Mouse (Mus musculus) spleen, adult 2 months (tissue): ENCODE measurements around the gene Fnip2. TPM values are rescaled to one million over a fixed set of nuclear protein-coding genes. Genes with fewer than 3 reads are reported as not detected.
"Not testable (repeated sequence)": the region's sequence is repeated elsewhere in the genome, so short reads cannot be mapped to it uniquely, and the experiment has no call there.

Experiments
- DNase-seq, 2 experiments: peaks; one replicate each; pipeline versions ENCODE4 v3.0.0 to v3.0.0-alpha.2; 2012 to 2021; ENCODE audit warnings: low spot score in 2 of 2, low read depth in 1 of 2
- H3K27ac ChIP-seq: fragments of 200-500 bp; 2 replicates; pipeline ENCODE4 v1.5.1; 2012; ENCODE audit warnings: low read length, inconsistent platforms; ENCODE audit not compliant: insufficient read depth
- H3K27me3 ChIP-seq: fragments of 200-500 bp; 2 replicates; pipeline ENCODE4 v1.6.1; 2012; ENCODE audit warnings: mild to moderate bottlenecking, moderate library complexity, low read length, inconsistent platforms; ENCODE audit not compliant: control insufficient read depth, insufficient read depth
- H3K36me3 ChIP-seq: fragments of 200-500 bp; 2 replicates; pipeline ENCODE4 v1.6.1; 2012; ENCODE audit warnings: mild to moderate bottlenecking, low read length, inconsistent platforms; ENCODE audit not compliant: control insufficient read depth, insufficient read depth
- H3K4me1 ChIP-seq: fragments of 200-500 bp; 2 replicates; pipeline ENCODE4 v1.6.1; 2011; ENCODE audit warnings: inconsistent platforms; ENCODE audit not compliant: control insufficient read depth, insufficient read depth, insufficient read length
- H3K4me3 ChIP-seq: fragments of 200-500 bp; 2 replicates; pipeline ENCODE4 v1.5.1; 2011; ENCODE audit warnings: mild to moderate bottlenecking, inconsistent platforms; ENCODE audit not compliant: insufficient read depth, insufficient read length; ENCODE audit errors: extremely low read depth
- CTCF ChIP-seq: fragments of 200-500 bp; IDR thresholded peaks from 2 replicates; pipeline ENCODE4 v1.5.1; 2011; ENCODE audit warnings: mild to moderate bottlenecking, inconsistent platforms; ENCODE audit not compliant: insufficient read depth, insufficient read length, insufficient replicate concordance; ENCODE audit errors: extremely low read depth
- POLR2A ChIP-seq: fragments of 200-500 bp; IDR thresholded peaks from 2 replicates; pipeline ENCODE4 v1.6.1; 2011; ENCODE audit warnings: low read depth, low read length, inconsistent platforms
- WGBS: fragments of 180-500 bp; shearing (Covaris S2); methylation state at CpG from one replicate; pipeline ENCODE4 v1.1.7; 2018; 5-methylcytosine and 5-hydroxymethylcytosine counted together
- polyA plus RNA-seq: library from polyadenylated mRNA; depleted of rRNA; stranded (reverse); fragments of >200 nt; gene quantifications from 2 replicates; pipeline ENCODE4 v1.2.3, GENCODE M21; 2012

Fnip2 gene
- polyA plus RNA-seq, 1 experiment, result 3.1 TPM

DNA sequence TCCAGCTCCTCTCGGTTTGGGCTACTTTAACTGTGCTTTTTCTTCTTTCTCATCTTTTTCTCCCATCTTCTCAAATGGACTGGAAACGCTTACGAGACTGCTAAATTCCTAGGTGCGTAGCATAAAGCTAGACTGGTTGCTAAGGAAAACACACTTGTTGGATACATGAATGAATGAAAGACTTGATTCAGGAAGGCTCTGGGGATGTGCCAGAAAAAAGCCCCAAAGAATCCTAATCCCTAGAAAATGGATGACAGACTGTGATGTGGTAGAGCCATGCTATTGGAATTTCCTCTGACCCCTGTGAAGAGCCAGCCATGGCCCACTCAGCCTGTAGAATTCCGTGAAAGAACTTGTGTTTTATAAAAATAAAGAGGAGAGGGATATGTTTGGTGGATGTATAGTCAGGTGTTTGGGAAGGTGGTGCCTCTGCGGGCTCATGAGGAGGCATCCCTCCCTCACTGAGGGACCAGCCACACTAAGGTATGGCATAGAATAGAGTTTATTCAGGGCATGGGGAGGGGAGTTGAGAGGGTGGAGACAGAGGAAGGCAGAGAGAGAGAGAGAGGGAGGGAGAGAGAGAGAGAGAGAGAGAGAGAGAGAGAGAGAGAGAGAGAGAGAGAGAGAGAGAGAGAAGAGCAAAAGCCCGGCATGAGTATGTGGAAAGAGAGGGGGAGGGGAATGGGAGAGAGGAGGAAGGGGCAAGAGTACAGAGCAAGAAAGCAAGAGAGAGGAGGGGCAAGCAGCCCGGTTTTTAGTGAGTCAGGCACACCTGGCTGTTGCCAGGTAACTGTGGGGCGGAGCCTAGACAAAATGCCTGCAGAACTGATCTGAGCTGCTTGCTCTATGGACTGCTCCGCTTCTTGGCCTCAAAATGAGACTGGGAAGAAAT, 8.2 kb upstream of the Fnip2 start:
- H3K27me3 ChIP-seq, result 0 out of 2 replicates have a peak, but pooled peaks cover 3% of the 10 kb centered on the region
- no peak for DNase-seq
- H3K27ac ChIP-seq, result no peak overlapping the region
- WGBS, result 74% methylated on average over 10 of the region's 10 CpGs
- no peak for TF ChIP-seq CTCF
- TF ChIP-seq POLR2A, result no peak
- no peak overlapping the region for H3K4me3 ChIP-seq
- no peaks in the 10 kb centered on the region for H3K36me3 ChIP-seq
- no peaks in the 10 kb centered on the region; the same call in 1 of the 2 replicates for H3K4me1 ChIP-seq

DNA sequence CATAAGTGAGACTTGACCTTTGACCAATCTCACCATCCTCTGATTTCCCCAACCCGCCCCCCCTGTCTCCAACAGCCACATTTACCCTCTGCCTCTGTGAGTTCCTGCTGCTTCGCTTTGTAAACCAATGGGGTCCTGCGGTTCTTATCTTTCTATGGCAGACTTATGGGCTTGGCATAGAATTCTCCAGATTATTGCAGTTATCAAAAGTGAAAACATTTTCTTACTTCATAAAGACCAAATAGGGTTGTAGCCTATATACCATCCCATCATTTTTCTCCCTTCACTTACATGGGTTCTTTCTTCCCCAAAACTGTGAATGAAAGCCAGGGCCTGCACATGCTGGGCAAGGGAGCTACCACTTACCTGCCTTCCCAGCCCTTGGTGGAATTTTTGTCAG, 6.7 kb upstream of the Fnip2 start:
- 87% methylated on average over 3 of the region's 3 CpGs for WGBS
- no peak for DNase-seq
- no peaks in the 10 kb centered on the region; the same call in 1 of the 2 replicates for H3K4me1 ChIP-seq
- no peak overlapping the region for H3K4me3 ChIP-seq
- 0 out of 2 replicates have a peak, but pooled peaks cover 3% of the 10 kb centered on the region for H3K27me3 ChIP-seq
- H3K27ac ChIP-seq, result no peak overlapping the region
- no peaks in the 10 kb centered on the region for H3K36me3 ChIP-seq
- TF ChIP-seq CTCF (no peak), POLR2A (no peak)

DNA sequence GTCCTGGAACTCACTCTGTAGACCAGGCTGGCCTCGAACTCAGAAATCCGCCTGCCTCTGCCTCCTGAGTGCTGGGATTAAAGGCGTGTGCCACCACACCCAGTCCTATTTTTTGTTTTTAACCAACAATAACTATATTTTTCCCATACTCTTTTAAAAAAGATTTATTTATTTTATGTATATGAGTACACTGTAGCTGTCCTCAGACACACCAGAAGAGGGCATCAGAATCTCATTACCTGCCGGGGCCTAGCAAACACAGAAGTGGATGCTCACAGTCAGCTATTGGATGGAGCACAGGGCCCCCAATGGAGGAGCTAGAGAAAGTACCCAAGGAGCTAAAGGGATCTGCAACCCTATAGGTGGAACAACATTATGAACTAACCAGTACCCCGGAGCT, 5.8 kb upstream of the Fnip2 start:
- H3K27me3 ChIP-seq, H3K4me1 ChIP-seq, H3K27ac ChIP-seq, DNase-seq, H3K4me3 ChIP-seq, H3K36me3 ChIP-seq: not testable (repeated sequence)
- 89% methylated on average over 5 of the region's 5 CpGs for WGBS

DNA sequence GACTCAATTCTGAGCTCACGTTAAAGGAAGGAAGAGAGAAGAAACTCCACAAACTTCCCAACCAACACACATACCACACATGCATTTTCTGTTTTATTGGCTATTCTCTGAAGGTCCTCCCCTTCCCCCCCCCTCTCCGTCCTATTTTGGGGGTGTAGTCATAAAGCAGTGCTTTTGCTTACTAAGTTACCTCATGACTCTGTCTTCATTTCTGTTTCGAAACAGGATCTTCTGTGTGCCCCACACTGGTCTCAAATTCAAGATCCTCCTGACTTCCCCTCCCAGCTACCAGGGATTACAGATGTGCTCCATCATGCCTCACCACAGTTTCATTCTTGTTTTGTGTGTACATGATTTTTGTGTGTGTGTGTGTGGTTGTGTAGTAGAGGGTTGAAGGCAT, 4.8 kb upstream of the Fnip2 start:
- no peak for DNase-seq
- H3K4me1 ChIP-seq, result peaks cover 3% of the 10 kb centered on the region; the same call in 1 of the 2 replicates
- TF ChIP-seq POLR2A (no peak), CTCF (no peak)
- peaks cover 7% of the 10 kb centered on the region for H3K27me3 ChIP-seq
- no peaks in the 10 kb centered on the region for H3K36me3 ChIP-seq
- no peak overlapping the region for H3K27ac ChIP-seq
- H3K4me3 ChIP-seq, result no peak overlapping the region
- WGBS, result 49% methylated on average over 3 of the region's 3 CpGs

DNA sequence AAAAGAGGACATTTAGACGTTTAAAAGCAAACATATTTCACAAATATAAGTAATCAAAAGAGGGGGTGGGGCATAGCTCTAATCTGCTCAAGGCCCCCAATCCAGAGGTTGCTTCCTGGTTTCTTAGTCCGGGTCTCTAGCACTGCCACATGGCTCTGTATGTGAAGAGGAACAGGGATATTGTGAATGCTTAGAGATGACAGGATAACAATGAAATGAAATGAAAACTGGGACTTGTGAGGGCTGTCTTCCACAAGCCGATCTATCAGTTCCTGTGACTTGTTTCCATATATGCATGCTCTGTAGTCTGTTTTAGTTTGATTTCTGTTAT, 1.7 kb upstream of the Fnip2 start:
- H3K27ac ChIP-seq, result no peak overlapping the region
- no peak overlapping the region for H3K4me3 ChIP-seq
- TF ChIP-seq POLR2A (no peak), CTCF (no peak)
- no peak for DNase-seq
- H3K36me3 ChIP-seq, result no peaks in the 10 kb centered on the region
- H3K27me3 ChIP-seq, result peaks cover 14% of the 10 kb centered on the region
- 87% methylated on average over 3 of the region's 3 CpGs for WGBS
- H3K4me1 ChIP-seq, result peaks cover 5% of the 10 kb centered on the region; the same call in 1 of the 2 replicates

DNA sequence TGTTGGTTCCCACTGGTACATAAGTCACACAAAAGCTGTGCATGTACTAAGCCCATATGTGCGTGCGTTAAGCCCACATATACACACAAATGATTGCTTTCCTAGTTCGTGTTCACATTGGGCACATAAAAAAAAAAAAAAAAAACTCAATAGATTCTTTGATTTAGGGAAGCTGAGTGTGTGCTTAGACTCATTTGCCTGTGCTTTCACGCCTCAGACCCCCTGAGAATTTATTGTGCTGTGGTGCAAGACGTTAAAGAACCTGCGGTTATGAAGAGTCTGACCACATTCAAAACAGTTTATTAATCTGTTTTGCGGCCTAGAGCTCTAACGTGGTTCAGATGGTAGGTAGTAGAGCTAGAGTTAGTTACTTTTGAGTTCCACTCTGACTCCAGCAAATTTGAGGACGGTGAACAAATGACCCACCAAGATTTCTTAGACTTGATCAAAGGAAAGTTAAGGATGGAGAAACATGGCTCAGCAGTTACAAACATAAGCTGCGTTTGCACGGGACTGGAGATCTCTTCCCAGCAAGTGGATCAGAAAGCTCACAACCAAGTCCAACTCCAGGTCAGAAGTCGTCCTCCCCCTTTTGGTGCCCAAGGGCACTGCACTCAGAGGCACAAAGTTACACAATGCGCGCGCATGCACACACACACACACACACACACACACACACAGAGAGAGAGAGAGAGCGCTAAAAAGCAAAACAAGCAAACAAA, 1.2 kb upstream of the Fnip2 start:
- H3K36me3 ChIP-seq, result no peaks in the 10 kb centered on the region
- peak; percentile 53 to 81 for DNase-seq
- peaks cover 14% of the 10 kb centered on the region for H3K27me3 ChIP-seq
- WGBS, result 57% methylated on average over 16 of the region's 16 CpGs
- TF ChIP-seq POLR2A, result no peak
- TF ChIP-seq CTCF, result no peak
- H3K27ac ChIP-seq, result no peak overlapping the region
- H3K4me3 ChIP-seq, result no peak overlapping the region
- H3K4me1 ChIP-seq, result peaks cover 5% of the 10 kb centered on the region; the same call in 1 of the 2 replicates
